Mouse (Mus musculus) adrenal gland, postnatal 4 days (tissue): Measurements from ENCODE around the gene March11. TPM values are rescaled to one million over a fixed set of nuclear protein-coding genes. Genes with fewer than 3 reads are reported as not detected.

ENCODE experiments used
- DNase-seq, 2 experiments: peaks; one replicate each; pipeline ENCODE4 v3.0.0; 2021 to 2022; ENCODE audit warnings: low spot score in 2 of 2, mixed read lengths in 2 of 2
- total RNA-seq, 2 experiments: library from RNA; stranded (reverse); gene quantifications; 2 replicates each; pipeline ENCODE4 v1.2.3; 2021

The March11 gene
- total RNA-seq, 2 experiments from 2014 or later = 3.0 to 3.6 TPM

DNA sequence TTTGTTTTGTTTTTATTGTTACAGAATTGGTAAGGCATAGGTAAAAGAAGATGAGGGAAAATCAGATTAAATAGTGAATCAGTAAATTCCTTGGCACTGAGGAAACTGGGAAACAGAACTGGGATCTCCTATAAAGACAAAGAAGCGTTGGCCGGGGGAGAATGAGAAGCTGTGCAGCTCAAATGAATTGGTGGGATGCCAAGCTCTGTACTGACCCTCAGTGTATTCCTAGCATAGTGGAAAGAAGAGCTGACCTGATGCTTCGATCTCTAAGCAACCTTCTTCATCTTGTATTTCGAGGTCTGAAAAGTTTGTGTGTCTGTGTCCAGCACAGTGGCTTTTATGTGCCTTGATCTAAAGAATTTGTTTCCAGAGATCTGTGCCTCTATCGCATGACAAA lies 64.9 kb downstream of the March11 start:
- no peak for DNase-seq

DNA sequence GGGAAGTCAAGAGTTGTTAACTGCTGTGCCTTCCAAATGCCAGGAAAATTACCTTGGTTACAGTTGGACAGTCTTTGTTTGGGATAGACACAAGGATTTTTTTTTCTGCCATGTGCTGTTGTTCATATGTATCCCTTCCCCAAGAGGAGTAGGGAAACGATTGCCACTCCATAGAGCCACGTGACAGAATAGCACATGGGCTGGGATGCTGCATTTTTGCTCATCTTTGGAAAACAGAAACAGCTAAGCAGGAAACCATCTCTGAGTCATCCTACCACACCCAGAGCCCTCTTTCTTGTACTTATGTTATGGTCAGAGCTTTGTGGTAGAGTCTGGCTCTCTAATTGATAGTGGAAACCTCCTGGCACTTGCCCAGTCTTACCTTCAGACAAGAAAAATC lies 65.4 kb downstream of the March11 start:
- no peak for DNase-seq

DNA sequence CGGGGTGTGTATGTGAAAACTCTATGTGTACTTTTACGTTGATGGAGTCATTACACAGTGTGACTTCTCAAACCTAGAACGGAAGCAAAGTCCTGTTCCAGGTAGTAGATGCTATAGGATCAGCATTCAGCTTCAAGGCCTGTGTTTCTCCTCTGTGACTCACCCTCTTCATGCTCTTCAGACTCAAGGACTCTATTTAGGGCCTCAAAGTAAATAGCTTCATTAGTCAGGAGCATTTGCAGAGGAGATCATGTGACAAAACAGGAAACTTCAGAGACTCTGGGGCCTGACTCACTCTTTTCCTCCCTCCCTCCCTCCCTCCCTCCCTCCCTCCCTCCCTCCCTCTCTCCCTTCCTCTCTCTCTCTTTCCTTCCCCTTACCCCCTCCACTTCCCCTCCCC lies 66.1 kb downstream of the March11 start:
- no peak for DNase-seq

DNA sequence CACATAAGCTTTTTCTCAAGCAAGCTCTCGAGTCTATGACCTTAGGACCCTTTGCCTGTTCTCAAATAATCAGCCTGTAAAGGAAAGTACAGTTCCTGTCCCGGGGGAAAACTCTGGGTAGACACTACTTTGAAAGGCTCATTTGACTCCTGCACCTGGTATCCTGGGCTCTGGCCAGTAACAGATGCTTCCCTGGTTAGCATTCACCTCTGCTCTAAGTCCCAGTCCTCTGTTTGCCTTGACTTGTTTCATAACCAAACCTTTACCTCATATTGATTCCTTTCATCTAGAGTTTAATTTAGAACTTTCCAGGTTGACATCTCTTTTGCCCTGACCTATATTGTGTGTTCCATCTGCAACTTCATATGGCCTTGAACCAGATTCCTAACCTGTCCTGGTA lies 68.5 kb downstream of the March11 start:
- no peak for DNase-seq

DNA sequence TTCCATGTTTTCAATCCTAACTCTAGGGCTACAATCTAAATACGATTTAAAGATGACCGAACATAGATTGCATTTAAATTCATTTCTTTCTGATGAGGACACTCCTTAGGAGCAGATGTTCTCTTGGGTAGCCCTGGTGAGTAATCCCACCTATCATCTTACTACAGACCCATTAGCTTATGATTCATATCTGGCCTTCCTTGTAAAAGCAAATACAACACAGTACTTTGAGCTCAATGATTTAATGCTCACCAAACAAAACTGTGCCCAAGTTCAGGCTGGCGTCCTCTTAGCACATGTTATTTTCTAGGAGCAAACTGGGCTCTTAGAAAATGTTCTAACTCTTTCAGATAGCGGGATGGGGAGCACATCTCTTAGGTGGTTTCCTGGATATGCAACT lies 70.0 kb downstream of the March11 start:
- no peak for DNase-seq

DNA sequence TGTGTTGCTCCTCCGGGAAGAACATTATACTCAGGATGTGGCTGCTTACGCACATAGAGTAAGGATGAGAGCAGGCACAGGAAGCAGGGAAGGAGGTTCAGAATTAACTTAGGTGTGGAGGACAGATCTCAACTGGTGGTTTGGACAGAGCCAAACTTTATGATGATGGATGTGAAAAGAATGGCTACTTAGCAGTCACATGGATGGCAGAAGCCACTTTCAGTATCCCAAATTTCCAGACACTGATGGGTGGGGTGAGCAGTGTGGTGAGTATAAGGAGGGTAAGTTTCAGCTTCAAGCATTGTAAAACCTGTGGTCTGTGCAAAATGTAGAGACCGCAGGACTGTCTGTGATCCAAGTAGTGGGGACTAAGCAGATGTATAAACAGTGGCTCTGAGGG lies 71.0 kb downstream of the March11 start:
- no peak for DNase-seq

DNA sequence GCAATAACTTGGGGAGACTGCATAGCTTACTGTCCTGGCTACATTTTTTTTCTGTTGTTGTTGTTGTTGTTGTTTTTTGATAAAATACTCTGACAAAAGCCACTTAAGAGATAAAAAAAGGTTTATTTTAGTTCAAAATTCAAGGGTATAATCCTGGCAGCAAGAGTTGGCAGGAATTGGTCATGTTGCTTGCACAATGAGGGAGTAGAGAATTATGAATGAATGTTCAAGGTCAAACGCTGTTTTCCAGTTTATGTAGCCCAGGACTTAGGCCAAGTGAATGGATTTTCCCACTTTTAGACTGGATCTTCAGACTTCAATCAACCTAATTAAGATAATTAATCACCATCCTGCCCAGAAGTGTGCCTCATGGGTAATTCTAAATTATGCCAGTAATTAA lies 72.0 kb downstream of the March11 start:
- no peak for DNase-seq

DNA sequence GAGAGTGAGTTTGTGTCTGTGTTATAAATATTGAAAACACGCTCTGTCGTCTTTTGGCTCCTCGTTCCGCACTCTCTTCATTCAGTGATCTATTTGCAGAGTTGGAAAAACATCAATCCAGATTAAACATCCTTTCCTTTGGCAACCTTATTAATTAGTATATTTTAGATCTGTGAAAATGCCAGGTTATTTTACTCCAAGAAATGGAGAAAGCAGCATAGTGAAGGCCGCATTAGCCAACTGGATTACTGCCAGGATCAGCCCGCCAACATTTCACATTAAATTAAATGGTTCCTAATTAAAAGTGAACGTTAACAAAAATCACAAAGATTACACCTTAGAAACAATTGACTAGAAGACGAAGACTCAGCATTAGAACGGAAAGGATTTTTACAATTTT lies 81.2 kb downstream of the March11 start:
- DNase-seq = no peak

DNA sequence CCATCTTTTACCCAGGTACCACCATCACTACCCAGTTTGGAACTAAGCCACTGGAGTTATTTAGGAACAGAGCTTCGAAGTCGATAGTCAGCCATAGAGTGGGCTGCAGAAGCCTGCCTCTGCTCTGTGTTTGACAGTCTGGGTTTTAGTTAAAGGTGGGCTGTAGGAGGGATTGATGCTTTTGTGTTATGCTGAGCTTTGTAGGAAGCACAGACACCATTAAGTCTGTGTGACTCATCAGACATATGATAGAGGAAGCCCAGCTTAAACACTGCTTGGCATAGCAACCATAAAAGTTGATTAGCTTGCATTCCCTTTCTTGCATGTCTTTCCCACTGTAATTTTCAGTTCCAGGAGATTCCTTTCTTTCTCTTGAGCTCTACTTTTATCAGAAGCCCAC lies 87.7 kb downstream of the March11 start:
- DNase-seq = no peak

DNA sequence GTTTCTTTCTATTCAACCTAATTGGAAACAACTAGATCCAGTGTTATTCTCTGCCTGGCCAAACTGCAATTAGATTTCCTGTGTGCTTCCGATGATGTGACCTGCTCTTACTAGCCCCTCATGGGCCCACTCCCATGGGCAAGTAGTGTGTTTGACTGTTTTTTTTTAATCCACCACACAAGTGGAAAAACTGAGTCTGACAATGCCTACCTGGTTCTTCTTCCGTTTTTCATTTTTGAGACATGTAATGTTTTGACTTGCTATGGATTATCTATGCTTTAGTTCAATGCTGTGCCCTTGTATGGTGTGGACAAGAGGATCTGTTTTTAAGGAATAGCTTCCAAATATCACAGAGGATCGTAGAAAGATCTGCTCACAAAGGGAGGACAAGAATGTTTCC lies 116.4 kb downstream of the March11 start:
- no peak for DNase-seq

DNA sequence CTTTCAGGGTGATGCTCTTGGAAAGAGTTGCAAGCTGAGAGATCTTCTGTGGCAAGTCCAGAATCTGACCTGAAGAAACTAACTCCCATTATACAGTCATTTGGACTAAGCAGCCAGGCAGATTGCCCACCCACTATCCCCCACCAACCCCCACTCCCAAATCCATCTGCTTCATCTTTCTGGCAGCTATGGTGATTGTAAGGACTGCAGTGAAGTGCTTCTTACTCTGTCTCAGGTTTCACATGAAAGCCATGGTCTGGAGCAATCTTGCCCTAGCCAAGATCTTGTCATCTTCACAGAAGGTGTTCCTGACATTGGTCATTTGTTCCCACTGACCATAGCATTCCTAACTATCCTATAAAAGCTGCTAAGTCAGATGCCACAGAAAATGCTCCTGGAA lies 117.4 kb downstream of the March11 start:
- no peak for DNase-seq

DNA sequence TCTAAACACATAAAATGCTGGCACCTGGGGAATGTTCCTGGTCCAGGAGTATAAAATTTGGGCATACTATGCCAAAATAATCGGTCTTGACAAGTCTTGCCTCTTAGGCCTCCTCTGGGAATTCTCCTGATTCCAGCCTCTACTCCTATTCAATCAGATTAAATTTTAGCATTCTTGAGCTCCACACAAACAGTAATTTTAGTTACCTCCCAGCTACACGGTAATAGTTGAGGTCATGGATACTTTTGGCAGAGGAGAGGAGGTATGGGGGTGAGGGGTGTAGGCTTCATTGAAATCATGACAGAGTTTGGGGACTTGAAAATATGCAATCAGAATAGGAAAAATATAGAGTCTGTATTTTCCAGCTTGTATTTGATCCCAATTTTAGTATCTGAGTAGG lies 121.7 kb downstream of the March11 start:
- DNase-seq = no peak

DNA sequence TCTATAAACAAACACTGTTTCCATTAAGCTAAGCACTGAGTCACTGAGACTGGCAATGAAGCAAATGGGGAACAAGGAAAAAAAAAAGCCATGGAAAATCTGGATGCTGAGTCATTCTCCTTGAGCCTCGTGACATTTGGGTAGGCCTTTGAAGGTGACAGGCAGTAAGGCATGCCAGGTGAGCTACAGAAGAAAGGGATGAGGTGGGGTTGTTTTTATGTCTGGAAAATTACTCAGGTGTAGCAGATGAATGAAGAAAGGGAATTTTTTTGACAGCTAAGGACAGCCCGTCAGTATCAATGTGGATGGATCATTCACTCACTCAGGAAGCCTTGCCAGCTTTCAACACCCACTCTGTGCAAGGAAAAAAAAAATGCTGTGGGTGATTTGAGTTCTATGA lies 123.8 kb downstream of the March11 start:
- no peak for DNase-seq

DNA sequence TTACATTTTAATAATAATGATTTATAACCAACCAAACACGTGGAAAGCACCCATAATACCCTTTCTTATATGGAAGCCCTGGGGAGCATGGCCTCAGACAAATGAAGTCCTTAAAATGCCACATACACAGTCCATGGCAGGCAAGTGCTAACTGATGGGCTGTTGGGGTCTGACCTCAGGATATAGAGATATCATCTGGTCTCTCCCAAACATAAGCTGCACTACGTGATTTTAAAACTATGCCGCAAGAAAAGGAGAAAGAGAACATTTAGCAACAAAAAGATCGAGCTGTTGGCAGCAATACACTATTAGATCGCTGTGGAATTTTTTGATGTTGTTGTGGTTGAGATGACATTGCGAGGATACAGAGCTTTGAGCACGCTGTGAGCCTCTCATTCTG lies 126.9 kb downstream of the March11 start:
- DNase-seq = no peak

DNA sequence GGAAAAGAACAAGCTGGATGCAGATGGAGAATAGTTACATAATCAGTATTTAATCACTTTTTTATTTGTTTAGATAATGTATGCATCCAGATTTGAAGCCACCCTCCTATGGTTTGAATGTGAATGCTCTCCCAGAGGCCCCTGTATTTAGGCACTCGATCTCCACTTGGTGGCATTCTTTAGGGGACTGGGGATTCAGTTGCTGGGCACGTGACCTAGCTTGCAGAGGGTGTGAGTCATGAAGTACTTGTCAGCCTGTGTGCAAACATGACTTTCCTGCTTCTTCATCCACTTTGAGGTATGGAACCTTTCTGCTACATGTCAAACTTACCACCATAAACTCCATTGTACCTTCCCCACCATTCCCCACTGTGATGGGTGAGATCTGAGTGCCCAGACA lies 128.3 kb downstream of the March11 start:
- no peak for DNase-seq
